Mouse (Mus musculus): ENCODE results near the gene Scd2. TPM values are rescaled to one million over a fixed set of nuclear protein-coding genes. Genes with fewer than 3 reads are reported as not detected.
"Not testable (repeated sequence)": the region's sequence is repeated elsewhere in the genome, so short reads cannot be mapped to it uniquely, and the experiment has no call there.

Scd2 gene
- polyA plus RNA-seq, 1 experiment, result 121 TPM

DNA sequence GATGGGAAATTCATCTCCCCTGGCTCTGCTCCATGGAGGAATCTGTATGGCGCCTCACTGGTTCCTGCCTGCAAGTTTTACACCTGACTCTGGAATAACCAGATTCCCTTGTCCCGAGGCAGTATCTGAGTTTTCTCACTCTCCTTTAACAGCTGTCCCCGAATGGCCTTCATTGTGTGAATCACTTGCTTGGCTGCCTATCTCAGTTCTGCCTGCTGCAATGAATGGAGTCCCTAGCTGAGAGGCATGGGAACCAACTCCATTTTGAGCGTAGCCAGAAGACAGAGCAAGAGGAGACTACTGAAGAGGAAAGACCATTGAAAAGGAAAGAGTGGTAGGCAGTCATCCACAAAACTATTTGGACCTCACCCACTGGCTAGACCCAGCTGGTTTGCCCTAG lies 19.8 kb upstream of the Scd2 start:
- no peak for DNase-seq (ENCODE audit: low spot score)

DNA sequence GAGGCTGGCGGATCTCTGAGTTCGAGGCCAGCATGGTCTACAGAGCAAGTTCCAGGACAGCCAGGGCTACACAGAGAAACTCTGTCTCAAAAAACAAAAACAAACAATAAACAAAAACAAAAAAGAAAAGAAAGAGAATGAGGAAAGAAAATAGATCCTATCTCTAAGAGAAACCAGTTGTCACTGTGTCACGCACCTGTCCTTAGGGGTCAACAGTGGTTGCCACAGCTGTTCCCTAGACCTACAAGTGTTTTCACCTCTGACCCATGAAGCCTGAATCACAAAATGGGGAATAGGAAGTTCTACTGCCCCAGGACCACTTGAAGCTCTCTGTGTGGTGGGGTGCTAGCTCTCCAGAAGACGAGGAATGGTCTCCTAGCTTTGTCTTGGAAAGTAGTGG lies 19.0 kb upstream of the Scd2 start:
- no peak for DNase-seq (ENCODE audit: low spot score)

GRCm38 (mm10) chr19:44275418-44275817 lies 18.1 kb upstream of the Scd2 start:
- no peak for DNase-seq (ENCODE audit: low spot score)

GRCm38 (mm10) chr19:44276861-44277260 lies 16.6 kb upstream of the Scd2 start:
- no peak for DNase-seq (ENCODE audit: low spot score)

DNA sequence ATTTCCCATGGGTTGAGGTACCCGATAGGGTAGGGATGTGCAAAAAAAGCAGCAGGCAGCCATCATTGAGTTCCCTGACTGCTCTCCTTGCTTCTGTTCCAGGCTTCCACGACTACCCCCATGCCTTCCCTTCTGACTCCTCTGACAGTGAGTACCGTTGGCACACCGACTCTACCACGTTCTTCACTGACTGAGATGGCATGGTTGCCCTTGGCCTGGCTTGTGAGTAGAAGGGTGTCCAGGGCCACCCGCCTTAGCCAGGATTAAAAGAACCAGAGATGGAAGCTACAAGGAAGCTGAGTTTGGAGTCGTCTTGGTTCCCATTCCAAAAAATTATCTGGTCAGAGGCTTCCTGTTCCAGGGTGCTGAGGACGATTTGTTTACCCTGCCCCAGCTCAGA lies 15.5 kb upstream of the Scd2 start:
- no peak for DNase-seq (ENCODE audit: low spot score)

GRCm38 (mm10) chr19:44280755-44281154 lies 12.7 kb upstream of the Scd2 start:
- DNase-seq (ENCODE audit: low spot score), result no peak

DNA sequence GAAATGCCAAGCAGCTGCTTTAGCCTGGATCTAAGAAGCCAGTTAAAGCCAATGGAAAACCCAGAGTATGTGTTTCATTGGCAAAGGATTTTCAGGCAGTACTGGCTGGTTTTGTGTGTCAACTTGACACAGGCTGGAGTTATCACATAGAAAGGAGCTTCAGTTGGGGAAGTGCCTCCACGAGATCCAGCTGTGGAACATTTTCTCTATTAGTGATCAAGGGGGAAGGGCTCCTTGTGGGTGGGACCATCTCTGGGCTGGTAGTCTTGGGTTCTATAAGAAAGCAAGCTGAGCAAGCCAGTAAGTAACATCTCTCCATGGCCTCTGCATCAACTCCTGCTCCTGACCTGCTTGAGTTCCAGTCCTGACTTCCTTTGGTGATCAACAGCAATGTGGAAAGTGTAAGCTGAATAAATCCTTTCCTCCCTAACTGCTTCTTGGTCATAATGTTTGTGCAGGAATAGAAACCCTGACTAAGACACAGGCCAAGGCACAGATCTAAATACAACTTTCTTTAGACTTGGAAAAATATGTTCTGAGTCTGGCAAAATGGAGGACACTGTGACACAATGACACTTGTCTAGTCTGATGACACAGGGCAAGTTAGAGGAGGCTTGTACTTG lies 11.5 kb upstream of the Scd2 start:
- DNase-seq (ENCODE audit: low spot score), result not testable (repeated sequence)

- DNase-seq (ENCODE audit: low spot score), result no peak
Observed at GRCm38 (mm10) chr19:44282534-44283156, 10.8 kb upstream of the Scd2 start.

GRCm38 (mm10) chr19:44283157-44284024 lies 10.1 kb upstream of the Scd2 start:
- no peak for DNase-seq (ENCODE audit: low spot score)

DNA sequence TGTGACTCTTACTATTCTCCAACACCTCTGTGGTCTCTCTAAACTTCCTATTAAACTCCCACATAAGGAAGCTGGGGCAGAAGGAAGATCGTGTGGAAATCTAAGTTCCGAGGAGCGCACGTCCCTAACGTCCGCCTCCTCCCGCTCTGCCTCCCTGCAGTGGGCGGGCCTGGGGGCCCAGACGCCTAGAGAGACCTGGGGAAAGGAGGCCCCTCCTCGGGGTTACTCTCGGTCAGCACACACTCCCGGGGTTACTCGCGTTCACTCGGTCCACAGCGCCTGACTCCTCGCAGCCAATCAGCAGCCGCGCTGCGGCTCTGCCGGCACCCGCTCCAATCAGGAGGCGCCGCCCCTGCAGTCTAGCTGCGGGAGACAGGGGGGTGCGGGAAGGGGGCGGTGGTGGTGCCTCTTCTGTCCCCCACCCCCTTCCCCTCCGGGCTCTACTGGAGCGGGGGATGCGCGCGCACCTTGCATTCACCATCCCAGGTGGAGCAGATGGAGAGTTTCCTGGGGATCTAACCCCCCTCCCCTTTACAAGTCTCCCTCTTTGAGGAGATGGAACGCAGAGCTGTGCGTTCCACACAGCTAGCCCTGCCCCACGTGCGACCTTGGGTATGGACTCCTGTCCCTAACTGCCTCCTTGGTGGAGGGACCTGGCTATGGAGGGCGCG lies 9.3 kb upstream of the Scd2 start:
- DNase-seq (ENCODE audit: low spot score), result peak; percentile 80

- no peak for DNase-seq (ENCODE audit: low spot score)
Observed at GRCm38 (mm10) chr19:44284723-44285122, 8.8 kb upstream of the Scd2 start.

DNA sequence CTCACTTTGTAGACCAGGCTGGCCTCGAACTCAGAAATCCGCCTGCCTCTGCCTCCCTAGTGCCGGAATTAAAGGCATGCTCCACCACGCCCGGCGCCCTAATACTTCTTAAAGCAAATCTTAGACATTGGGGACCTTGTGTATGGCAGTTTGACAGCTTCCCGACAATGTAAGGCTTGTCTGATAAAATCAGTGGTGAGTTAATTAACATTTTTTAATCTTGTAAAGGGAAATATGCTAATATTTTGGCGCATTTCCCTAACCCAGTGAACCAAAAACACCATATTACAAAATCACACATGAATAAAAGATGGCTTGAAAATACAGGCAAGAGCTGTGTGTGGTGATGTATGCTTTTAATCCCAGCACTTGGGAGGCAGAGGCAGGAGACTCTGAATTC lies 7.9 kb upstream of the Scd2 start:
- no peak for DNase-seq (ENCODE audit: low spot score)

GRCm38 (mm10) chr19:44286109-44286508 lies 7.4 kb upstream of the Scd2 start:
- no peak for DNase-seq (ENCODE audit: low spot score)

DNA sequence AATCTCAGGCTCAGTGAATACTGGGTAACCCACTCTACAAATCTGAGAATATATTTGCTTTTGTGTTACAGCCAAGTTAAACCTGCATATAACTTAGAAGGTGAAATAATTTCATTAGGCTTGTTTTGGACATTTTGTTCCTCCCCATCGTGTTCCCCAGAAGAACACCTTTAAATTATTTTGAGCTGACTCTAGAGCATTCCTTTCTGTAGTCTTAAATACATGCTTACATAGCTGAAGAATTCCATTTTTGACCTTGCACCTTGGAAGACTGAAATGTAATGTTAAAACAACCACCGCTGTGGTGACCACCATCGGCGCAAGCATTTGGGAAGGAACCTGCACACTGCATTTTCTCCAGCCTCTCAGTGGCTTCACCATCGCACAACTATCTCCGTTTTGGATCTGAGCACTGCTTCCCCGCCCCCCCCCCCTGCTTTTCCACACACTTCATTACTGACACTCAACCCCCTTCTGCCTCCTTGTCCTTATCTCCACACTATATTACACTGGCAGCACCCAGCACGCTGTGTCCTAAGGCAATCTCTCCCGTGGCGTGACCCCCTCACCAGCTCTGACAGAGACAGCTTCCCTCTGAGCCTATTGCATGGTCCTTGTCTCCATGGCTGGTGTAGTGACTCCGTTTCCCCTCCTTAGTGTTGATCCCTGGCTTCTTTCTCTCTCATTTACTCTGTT lies 5.9 kb upstream of the Scd2 start:
- no peak for DNase-seq (ENCODE audit: low spot score)

GRCm38 (mm10) chr19:44292083-44292482 lies 1.4 kb upstream of the Scd2 start:
- DNase-seq (ENCODE audit: low spot score), result no peak

- DNase-seq (ENCODE audit: low spot score), result no peak
Observed at GRCm38 (mm10) chr19:44292483-44292882, 991 bp upstream of the Scd2 start.

- DNase-seq (ENCODE audit: low spot score), result peak; percentile 72
Observed at GRCm38 (mm10) chr19:44293769-44294551, 486 bp downstream of the Scd2 start.

DNA sequence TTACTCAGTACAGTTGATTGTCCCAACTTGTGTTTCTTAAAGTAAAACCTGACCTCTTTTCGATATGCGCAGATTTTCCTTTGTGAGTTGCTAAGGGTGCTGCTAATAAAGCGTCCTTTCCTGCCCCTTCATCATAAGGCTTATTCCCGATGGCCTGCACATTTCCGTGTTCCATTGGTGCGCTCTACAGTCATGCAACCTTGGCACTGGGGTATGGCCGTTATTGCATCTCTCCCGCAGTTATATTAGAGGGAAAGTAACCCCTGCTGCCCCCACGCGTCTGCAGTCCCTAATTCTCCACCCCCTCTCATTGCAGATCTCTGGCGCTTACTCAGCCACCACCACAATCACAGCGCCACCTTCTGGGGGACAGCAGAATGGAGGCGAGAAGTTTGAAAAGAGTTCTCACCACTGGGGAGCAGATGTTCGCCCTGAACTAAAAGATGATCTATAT lies 1.1 kb downstream of the Scd2 start:
- DNase-seq (ENCODE audit: low spot score), result peak; percentile 74

GRCm38 (mm10) chr19:44295251-44295650 lies 1.8 kb downstream of the Scd2 start:
- DNase-seq (ENCODE audit: low spot score), result no peak

DNA sequence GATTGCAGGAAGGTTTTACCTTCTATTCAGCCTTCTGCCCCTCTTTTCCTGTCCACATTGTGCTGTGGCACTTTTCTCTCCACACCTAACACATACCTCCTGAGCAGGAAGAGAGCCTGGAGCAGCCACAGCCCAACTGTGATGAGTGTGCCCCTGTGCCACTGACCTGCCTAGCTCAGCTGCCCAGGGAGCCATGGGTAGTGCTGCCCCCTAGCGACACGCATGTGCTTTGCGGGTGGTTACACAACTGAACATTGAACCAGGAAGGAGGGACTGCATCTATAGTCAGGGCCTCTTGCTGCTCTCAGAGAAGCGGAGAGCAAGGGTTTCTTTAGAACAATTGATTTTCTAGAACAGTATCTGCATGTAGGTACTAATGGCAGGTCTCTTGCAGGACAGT lies 2.3 kb downstream of the Scd2 start:
- peak; percentile 82 for DNase-seq (ENCODE audit: low spot score)

GRCm38 (mm10) chr19:44296186-44296585 lies 2.7 kb downstream of the Scd2 start:
- DNase-seq (ENCODE audit: low spot score), result no peak

All from urinary bladder, adult 2 months (tissue).